Mouse (Mus musculus): ENCODE measurements around the gene Rspo1.

Rspo1 gene

GRCm38 (mm10) chr4:125020780-125021538, 34.7 kb downstream of the Rspo1 start:
- DNase-seq (ENCODE audit: extremely low read depth, insufficient read length, low spot score) = no peak

- peak; percentile 93 for DNase-seq (ENCODE audit: extremely low read depth, insufficient read length, low spot score)
Measured at GRCm38 (mm10) chr4:125029891-125030614, 43.8 kb downstream of the Rspo1 start.

- no peak for DNase-seq (ENCODE audit: extremely low read depth, insufficient read length, low spot score)
Measured at GRCm38 (mm10) chr4:125034341-125034740, 48.1 kb downstream of the Rspo1 start.

- no peak for DNase-seq (ENCODE audit: extremely low read depth, insufficient read length, low spot score)
Measured at GRCm38 (mm10) chr4:125044454-125044853, 58.2 kb downstream of the Rspo1 start.

GRCm38 (mm10) chr4:125055385-125055784, 69.2 kb downstream of the Rspo1 start:
- DNase-seq (ENCODE audit: extremely low read depth, insufficient read length, low spot score) = no peak

GRCm38 (mm10) chr4:125056476-125056875, 70.2 kb downstream of the Rspo1 start:
- no peak for DNase-seq (ENCODE audit: extremely low read depth, insufficient read length, low spot score)

- no peak for DNase-seq (ENCODE audit: extremely low read depth, insufficient read length, low spot score)
Measured at GRCm38 (mm10) chr4:125057273-125057672, 71.0 kb downstream of the Rspo1 start.

GRCm38 (mm10) chr4:125058033-125058432, 71.8 kb downstream of the Rspo1 start:
- DNase-seq (ENCODE audit: extremely low read depth, insufficient read length, low spot score) = no peak

Data from 3134 (cell line).